Mouse (Mus musculus) cerebellum, adult 8-10 months (tissue): Measurements from ENCODE around the gene Fbln2.
"Not testable (repeated sequence)": the region's sequence is repeated elsewhere in the genome, so short reads cannot be mapped to it uniquely, and the experiment has no call there.

ENCODE experiments used
- DNase-seq: peaks from one replicate; pipeline ENCODE4 v3.0.0; 2022

The Fbln2 gene

DNA sequence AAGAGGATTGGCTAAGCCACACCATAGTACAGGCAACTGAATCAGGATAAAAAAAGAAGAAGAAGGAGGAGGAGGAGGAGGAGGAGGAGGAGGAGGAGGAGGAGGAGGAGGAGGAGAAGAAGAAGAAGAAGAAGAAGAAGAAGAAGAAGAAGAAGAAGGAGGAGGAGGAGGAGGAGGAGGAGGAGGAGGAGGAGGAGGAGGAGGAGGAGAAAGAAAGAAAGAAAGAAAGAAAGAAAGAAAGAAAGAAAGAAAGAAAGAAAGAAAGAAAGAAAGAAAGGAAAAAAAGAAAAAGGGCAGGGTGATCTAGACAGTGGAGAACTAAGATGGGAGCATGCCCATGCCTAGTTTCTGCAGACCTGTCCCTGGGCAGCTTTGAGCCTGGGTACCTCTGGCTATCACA, at the start of gene Fbln2:
Fbln2 (plus strand) TSS at position 301 of the 400 bp plus-strand sequence.
- not testable (repeated sequence) for DNase-seq

DNA sequence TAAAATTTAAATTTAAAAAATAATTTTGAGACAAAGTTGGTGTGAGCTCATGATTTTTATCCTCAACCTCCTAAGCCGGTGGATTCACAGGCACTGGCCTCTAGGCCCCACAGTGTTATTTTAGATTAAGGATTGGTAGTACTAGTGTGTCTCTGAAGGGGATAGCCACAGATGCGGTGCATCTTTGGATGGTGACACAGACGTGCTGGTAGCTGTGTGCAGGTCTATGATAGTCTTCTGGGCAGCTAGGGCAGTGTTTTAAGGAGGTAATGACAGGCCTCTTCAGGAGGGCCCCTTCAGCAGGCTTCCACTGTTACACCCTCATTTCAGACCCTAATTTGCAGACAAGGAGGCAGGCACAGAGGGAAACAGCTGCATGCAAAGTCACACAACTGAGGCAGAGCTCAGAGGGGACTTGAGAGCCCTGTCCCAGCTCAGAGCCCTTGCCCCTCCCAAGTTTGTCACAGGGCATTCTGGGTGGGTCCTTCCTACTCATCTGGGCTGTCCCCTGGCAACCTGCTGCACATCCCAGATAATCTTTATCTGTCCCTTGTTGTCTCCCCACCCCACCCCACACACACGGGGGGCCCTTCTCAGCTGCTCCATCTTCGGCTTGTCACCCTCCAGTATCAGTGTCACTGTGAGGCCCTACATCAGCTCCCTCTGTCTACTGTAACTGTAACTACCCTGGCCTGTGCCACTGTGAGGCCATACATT, 48.9 kb upstream of the Fbln2 start:
- no peak for DNase-seq

DNA sequence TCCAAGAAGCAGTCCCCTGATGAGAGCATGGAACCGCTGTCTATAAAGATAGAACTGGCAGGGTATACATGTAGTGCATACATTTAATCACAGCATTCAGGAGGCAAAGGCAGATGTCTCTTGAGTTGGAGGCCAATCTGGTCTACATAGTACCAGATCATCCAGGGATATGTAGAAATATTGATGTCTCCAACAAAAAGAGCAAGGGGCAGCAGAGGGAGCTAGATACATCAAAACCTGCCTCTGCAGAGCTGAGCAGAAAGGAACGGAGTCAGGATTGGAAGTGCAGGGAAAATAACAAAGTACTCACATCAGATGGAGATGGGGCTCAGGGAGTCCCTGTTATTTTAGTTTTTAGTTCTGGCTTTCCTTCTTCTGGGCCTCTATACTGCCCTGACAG, 47.7 kb upstream of the Fbln2 start:
- DNase-seq: no peak

DNA sequence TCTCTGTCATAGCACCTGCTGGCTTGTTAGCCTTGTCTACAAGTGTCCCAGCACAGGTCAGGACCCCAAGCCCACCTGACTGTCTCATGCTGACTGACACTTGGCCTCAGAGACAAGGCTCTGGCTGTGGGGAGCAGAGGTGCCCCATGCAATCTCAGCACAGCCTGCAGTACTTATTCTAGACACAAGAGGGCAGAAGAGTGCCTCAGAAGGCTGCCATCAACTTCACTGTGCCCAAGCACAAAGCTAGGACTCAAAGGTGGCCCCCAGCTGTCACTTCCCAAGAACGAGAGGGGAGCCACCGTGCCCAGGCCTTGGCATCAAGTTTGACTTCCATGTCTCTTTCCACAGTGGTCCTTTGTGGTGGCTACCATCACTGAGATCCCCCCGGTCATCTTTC, 47.0 kb upstream of the Fbln2 start:
- peak; percentile 85 for DNase-seq

DNA sequence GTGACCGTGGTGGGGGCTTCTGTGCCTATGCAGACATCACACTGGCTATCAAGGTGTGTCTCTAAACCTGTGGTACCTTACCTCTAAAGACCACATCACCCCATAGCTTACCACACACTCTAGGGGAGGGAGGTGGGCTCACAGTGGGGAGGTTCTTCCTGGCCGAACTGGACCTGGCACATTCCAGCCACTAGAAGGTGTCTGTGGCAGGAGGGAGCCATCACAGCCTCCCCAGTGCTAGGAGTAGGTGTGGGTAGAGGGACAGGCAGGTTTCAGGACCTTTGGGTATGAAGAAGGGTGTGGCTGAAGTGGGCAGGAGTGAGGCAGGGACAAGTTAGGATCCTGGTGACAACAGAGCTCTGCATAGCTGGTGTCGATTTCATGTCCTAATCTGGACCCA, 44.4 kb upstream of the Fbln2 start:
- DNase-seq: no peak

DNA sequence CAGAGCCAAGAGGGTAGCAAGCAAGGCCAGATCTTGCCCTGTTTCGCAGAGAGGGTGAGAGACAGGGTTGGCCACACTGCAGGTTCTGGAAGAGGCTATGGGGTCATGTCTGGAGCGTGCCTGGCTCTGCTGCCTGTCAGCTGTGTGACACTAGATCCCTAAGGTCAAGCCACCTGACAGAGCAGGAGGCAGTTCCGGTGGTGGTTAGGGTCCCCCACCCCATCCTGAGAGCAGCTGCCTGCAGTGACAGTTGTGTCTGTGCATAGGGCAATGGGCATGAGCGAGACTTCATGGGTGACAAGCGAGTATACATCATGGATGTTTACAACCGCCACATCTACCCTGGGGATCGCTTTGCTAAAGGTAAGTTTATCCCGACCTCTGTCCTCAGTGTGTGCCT, 43.1 kb upstream of the Fbln2 start:
- no peak for DNase-seq

DNA sequence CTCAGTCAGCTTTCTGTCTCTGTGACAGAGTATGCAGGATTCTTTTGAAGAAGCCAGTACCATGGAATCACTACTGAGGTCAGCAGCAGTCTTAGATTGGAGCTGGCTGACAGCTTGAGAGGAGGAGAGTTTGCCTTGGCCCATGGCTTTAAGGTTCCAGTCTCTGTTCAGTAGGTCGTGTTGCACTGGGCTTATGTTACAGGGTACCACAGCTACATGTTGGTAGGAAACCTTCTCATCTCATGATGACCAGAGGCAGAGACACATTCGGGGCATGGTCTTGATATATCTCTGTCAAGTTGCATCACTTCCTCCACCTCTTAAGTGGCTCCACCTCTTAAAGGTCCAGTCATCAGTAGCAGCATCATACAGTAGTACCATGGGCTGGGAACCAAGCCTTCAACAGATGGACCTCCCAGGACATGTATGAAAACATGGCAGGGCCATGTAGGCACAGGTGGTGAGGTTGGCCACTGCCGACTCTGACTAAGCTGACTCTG, 40.8 kb upstream of the Fbln2 start:
- no peak for DNase-seq

DNA sequence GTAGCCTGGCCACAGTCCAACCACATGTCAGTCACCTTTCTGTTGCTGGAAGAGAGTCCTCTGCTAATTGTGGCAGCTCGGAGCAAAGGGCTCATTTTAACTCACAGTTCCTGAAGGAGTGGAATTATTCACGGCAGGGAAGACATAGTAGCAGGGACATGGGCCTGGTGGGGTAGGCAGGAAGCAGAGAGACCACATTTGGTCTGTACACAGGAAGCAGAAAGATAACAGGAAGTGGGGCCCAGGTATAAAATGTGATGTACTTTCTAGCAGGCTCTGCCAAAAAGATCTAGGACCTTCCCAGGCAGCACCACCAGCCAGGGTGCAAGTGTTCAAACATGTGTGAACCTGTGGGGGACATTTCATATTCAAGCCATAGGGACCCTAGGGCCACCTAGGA, 39.9 kb upstream of the Fbln2 start:
- no peak for DNase-seq

DNA sequence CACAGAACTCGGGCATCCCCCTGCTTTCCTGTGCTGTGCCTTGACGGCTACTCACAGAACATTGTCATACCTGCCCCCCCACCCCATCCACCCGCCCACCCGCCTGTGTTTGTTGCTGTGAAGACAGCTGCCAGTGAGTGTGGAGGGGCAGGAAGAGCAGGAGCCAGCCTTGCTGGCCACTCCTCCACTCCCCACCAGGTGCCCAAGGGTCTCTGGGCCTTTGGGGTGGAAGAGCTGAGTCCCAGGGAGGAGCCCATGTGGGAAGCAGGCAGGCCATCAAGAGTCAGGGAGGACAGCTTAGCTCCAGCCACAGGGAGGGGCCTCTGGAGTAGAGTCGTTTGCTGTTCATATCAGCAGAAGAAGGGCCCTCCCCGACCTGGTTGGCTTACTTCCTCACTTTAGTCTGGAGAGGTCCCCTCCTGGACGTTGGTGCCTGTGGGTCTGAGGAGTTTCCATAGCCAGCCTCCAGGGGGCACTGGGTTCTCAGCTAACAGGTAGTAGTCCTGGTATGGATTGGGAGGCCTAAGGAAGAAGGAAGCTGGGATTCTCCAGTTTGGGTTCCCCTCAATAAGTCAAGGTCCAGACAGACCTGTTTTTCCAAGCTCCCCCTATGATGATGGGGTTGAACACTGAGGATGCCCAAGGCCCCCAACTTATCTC, 38.9 kb upstream of the Fbln2 start:
- peak; percentile 43 for DNase-seq

DNA sequence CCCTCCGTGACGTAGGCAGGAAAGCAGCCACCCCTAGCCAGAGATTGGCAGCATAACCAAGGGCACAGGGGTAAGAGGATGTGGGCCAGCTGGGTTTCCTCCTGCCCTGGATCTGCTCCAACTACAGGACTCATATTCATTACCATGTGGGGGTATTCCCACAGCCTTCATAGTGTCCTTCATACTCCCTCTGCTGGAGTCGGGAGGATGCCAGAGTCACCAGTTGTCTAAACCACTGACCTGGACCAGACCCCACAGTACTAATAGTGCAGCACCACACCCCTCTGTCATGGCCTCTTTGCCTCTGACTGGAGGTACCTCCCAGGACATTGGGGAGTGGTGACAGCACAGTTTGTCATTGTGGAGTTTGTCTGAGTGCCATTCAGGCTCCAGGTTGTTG, 38.0 kb upstream of the Fbln2 start:
- DNase-seq: no peak

DNA sequence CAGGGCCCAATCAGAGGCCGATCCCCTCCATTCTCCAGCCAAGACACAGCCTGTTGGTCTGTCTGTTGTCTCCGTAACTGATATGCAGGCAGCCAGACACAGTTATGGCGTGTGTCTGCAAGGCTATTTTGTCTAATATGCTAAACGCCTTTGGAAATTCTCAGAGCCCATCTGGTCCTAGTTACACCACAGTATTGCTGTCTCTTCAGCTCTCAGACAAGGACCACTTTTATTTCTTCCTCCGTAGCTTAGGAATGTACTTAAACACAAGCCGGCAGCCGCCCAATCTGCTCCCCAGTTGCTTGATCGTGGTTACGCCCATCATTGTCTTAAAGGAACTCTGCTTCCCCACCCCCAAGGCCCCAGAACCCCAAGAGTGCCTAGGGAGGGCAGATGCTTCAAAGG, 31.5 kb upstream of the Fbln2 start:
- DNase-seq: no peak

DNA sequence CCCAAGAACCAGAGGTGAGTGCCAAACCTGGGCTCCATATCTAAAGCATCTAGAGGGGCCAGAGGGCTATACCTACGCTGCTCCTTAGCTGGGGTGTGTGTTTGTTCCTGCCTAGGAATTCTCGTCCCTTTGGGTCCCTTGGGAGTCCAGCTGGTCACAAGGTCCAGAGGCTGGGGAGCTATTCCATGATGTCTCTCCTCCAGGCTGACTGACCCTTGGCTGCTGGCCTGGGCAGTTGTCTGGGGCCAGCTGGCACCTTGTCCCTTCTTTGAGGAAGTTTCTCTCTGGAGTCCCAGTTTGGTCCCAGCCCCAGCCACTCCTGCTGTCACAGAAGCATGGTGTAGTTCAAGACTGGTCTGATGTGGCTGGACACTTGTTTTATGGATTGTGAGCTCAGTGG, 30.9 kb upstream of the Fbln2 start:
- DNase-seq: no peak

DNA sequence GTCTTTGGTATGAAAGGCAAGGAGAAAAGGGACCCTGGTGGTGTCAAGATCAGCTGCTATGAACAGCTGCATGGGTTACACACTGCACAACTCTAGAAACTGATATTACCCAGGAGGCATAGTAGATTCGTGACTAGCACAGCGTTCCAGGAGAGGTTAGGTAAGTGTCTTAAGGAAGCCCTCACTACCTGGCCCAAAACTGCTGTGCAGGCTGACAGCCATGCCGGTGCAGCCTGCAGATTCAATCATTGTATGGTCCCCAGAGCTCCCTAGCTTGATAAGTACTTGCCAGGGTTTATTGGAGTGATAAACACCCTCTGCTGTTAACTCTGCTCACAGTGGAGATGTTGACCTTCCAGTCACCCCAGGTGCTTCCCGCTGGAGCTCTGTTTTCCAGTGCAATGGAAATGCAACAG, 30.2 kb upstream of the Fbln2 start:
- no peak for DNase-seq

DNA sequence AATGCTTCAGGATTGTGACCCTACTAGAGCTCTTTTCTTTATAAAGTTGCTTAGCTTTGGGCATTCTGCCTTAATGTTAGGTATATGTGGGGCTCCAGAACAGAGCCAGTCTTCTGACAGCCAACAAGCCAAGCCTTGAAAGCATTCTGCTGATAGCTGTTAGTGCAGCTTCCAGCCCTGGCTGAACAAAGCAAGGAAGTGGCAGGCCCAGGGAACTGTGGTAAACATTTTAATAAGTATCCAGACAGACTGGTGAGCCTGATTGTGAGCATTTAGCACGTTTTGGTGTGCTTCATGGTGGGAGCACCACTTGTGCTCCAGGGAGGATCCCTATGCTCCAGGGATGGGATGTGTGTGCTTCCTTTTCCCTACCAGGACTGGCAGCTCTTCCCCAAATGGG, 29.2 kb upstream of the Fbln2 start:
- no peak for DNase-seq

DNA sequence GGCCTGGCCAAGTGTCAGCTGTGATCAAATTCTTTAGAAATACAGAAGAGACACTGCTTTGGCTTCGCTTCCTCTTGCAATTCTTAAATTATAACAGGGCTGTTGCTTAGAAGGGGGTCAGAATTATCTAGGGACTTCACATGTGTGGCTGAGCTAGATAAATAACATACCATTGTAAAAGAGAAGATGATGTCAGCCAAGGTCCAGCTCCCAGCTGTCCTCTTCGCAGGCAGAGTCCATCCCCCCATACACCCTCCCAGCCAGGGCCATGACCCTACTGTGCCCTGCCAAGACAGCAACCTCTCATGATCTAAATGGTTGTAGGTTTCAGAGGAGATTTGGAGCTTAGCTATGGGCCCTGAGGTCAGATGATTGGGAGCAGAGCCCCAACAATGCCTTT, 28.3 kb upstream of the Fbln2 start:
- DNase-seq: no peak

DNA sequence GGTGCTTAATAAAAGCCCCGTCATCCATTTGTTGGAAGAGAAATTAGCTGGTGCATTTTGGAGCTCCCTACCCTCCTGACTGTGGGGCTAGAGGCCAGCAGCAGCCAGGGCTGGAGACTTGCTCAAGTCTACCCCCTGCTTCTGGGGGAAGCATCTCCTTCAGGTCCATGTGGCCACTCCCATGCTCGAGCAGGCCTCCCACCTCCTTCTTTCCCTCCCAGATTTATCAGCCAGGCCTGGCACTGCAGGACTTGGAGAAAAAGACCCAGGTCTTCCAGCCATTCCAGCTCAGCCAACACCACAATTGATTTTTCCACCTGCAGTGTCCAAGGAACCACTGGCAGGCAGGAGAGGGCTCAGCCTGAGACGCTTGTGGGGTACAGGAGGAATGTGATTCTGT, 27.5 kb upstream of the Fbln2 start:
- no peak for DNase-seq

DNA sequence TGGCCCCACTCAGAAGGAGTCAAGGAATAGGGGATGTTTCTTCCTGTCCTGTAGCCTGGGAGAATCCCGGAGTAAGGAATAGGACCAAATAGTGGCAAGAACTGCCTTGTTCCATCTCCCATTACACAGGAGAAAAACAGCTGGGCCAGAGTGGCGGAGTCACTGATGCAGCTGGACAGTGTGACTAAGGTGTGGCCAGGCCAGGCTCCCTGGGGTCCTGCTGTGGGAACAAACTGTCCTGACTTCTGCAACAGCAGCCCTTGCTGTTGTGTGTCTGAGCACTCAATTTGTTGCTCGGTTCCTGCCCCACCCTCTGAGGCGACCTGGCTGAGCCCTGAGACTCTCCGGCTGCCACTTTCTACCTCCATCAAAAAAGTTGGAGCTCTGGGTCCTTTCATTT, 26.8 kb upstream of the Fbln2 start:
- DNase-seq: no peak

DNA sequence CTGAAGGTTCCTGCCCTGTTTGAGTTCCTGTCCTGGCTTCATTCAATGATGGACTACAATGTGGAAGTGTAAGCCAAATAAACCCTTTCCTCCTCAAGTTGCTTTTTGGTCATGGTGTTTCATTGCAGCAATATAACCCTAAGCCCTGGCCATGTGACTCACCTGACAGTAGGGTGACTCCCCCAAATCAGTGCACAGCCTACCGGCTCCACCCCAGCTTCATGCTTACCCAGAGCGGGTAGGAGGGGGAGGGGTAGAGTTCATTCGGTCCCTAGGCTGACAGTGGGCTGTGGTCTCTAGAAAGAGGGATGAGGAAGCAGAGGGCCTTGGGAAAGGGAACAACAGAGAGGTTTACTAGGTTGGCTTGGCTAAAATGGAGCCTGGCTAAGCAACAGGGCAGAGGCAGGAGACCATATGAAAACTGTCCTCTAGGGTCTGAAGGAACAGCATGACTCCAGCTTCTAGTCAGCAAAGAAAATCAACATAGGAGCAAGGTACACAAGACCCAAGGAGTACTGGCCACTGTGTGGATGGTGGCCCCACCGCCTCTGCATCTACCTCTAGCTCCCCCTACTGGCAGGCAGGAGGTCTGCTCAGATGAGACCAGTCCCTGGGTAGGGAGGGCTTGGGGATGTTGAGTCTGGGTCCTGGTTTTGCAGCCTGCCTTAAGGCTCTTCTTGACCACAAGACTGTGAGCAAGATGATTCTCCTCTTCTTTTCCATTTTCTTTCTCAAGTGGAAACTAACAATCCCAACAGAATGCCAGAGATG, 25.9 kb upstream of the Fbln2 start:
- no peak for DNase-seq

DNA sequence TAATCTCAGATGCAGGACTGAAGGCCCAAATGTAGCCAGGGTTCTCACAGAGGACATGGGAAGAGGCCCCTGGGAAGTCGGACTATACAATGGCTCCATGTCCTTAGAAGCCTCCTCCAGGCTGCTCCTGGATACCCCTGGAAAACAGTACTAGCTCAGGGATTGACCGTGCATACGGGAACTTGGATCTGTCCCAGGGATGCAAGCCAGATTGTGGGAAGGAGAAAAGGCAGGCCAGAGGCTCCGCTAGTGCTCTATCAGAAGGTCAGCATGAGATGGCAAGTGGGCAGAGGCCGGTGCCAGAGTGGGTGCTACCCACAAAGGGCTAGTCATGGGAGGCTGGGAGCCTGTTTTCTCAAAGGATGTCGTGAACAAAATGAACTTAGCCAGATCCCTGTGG, 25.3 kb upstream of the Fbln2 start:
- no peak for DNase-seq

DNA sequence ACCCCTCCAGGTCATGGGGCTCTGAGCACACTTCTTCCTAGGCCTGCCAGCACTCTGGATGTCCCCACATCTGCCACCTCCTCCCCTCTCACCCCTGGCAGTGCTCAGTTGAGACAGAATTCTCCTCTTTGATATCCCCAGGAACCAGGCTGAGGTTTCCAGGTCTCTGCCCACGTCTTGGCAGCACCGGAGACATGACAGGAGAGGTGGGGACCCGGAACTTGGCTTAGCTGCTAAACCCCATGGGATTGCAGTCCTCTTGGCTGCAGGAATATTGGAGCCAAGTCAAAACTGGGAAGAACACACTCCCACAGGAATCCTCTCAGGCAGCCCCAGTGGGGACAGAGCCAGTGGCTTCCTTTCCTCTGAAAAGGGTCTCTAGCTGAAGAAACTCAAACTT, 24.4 kb upstream of the Fbln2 start:
- DNase-seq: no peak

DNA sequence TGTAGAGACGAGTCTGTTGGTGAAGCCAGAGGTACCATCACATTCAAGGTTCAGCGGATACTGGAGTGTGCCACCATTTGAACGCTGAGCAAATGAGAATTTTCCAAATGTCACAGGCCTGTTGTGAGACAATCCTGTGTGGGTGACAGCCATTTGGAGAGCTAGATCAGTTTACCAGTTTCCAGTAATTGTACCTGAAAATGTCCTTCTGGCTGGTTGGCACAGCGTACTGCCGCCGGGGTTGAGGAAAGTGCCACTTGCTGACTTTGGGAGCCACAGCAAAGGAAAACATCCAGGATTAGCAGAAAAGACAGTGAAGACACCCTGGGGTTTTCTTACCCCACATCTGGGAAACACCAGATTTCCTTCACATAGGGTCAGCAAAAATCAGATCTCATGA, 22.3 kb upstream of the Fbln2 start:
- peak; percentile 46 for DNase-seq

DNA sequence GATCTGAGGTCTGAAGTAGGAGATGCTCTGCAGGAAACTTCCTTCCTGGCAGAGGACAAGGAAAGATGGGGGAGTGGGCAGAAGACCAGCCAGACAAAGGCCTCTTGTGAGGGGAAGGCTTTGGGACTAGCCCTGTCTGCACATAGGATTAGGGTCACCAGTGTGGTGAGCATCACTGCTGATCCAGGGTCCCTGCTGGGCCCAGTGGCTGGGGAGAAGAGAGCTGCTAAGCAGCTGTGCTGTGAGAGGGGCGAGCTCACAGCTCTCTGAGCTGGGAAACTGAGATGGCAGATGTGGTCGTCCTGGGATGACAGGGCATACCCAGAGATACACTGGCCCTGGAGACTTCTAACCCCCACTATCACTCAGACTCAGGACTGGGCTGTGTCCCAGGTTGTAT, 20.8 kb upstream of the Fbln2 start:
- DNase-seq: no peak

DNA sequence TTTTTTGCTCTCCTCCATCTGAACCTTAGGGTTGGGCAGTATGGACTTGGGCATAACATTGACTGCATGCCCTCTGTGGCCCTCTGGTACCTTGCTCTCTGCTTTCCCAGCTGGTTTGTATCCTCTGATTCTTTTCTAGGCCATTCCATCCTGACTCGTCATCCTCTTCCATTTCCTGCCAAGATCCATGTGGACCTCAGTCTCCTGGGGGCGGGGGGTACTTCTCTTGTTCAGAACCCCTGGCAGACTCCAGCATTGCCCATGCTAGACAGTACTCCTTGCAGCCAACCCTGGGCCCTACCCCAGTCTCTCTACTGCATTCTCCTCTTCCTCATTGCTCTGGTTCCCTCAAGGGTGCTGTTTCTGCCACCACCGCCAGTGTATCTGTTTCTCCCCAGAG, 19.8 kb upstream of the Fbln2 start:
- DNase-seq: no peak
